Mouse (Mus musculus): Measurements from ENCODE around the gene Arih2.

DNA sequence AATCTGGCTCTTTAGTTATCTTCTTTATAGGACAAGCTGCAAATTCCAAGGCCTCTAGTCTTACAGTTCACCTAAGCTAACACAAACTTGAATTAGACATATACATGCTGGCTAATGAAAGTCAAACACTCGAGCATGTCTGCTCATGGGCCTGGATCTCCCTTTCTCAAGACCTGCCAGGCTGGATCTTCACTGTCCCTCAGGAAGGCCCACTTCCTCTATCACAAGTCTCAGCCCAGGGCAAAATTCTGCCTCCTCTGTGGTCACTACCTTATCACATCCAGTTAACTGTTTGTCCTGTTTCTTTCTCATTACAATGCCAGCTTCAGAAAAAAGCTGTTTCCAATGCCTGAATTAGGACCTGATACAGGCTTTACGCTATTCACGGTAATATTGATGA is 54.8 kb downstream of the Arih2 start:
- no peak for TF ChIP-seq CTCF (IDR thresholded peaks at IDR 0.05; ENCODE audit: control insufficient read depth, insufficient read depth, low read length)
- TF ChIP-seq POLR2A (IDR thresholded peaks at IDR 0.05; ENCODE audit: borderline replicate concordance, control insufficient read depth, low read depth, low read length): no peak

Data from bone marrow, adult 2 months (tissue).